Mouse (Mus musculus) liver, postnatal 0 days (tissue): ENCODE measurements around the gene Ftsj3.

Experiments used
- CTCF ChIP-seq: sonication (generic); IDR thresholded peaks from 2 replicates; pipeline ENCODE4 v1.5.1; 2016; ENCODE audit warnings: antibody characterized with exemption, low read depth
- EP300 ChIP-seq: IDR thresholded peaks from 2 replicates; pipeline ENCODE4 v1.6.1; 2016; ENCODE audit warnings: antibody characterized with exemption, low read depth, mild to moderate bottlenecking

DNA sequence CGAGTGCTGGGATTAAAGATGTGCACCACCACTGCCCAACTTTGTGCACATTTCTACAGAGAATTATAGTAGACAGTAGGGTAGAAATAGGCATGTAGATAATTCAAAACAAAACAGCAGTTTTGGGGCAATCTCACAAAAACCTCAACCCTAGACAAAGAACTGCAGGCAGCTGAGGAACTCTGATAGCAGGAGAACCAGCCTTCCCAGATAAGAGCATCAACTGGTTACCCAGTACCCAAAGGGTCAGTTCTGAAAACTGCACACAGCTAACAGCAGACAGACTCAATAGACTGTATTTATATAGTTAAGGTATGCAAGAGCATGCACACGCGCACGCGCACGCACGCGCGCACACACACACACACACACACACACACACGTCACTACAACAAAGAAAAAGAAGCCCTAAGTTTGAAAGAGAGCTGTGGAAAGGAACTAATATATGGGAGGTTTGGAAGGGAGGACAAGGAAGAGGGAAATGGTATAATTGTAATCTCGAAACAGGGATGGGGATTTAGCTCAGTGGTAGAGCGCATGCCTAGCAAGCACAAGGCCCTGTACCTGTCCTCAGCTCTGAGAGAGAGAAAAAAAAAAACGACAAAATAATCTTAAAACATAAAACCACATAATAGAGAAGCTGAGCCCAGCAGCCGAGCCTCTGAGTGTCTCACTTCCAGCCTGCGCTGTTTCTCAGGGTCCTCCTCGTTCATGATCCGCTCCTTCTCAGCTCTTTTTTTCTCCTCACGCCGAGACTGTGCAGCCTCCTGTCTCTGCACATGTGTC is 54.3 kb downstream of the Ftsj3 start:
- TF ChIP-seq CTCF, result no peak
- TF ChIP-seq EP300, result peak; percentile 69; the same call in 1 of the 2 replicates
